Mouse (Mus musculus) MN1 (cell line): ENCODE measurements at regions not wholly inside any gene's neighbourhood (a gene's known extent, or its start where the extent isn't known, plus 50 kb on each side); places are given as distances from the start of the nearest gene placed in this dataset.
"Not testable (repeated sequence)": the region's sequence is repeated elsewhere in the genome, so short reads cannot be mapped to it uniquely, and the experiment has no call there.

Experiments
- DNase-seq: peaks from one replicate; pipeline ENCODE4 v3.0.0-alpha.2; 2016; ENCODE audit warnings: low spot score

GRCm38 (mm10) chr1:161728546-161729206 lies 59.6 kb downstream of the Fasl start:
- DNase-seq = no peak

DNA sequence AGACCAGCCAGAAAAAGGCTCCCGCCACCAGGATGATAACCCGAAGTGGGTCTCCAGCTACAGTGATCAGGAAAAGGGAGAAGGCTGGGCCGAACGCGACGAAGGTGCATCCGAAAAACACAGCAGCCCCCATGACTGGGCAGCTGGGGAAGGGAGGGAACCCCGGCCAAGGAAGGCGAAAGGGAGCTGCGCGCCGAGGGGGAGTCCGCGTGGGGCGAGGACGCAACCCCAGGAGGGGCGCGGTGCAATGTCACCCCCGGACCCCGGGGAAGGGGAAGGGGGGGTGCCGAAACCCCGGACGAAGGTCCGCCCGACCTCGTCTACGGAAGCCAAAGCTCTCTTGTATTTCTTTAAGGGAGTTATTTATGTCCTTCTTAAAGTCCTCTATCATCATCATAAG lies 60.9 kb downstream of the Fasl start:
- DNase-seq = not testable (repeated sequence)

DNA sequence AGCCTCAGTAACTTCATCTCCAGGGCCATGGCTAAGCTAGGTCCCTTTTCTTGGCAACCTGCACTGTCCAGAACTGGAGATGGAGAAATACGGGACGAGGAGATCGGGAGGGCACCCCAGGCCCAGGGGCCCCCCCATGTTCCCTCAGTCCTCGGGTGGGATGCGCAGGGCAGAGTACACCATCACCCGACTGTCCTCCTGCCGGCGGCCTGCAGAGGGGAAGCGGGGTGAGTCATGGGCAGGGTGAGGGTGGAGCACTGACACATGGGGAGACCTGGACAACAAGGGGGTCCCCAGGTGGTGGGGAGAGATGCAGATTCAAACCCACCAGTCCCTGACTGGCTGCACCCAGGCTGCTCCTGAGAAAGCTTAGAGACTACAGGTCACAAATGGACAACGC lies 62.2 kb downstream of the Fasl start:
- not testable (repeated sequence) for DNase-seq

- DNase-seq = no peak
Measured at GRCm38 (mm10) chr1:161719876-161720275, 68.4 kb downstream of the Fasl start.

DNA sequence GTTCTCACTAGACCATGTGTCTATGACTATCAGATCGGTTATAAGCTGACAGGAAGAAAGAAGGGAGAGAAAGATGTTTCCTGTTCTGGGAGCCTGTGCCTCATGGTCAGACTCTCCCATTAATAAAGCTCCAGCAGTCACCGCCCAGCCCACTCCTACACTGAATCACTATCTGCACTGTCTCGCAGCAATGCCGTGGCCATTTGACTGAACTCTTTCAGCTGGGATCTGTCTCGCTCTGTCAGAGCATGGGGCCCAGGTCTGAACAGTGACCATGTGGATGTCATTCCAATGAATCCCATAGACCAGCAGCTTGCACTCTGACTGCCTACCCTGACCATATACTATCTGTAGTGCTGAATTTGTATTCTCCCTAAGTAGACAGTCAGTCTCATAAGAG lies 70.0 kb downstream of the Fasl start:
- no peak for DNase-seq

- DNase-seq = no peak
Measured at GRCm38 (mm10) chr1:161712918-161713317, 75.4 kb downstream of the Fasl start.

DNA sequence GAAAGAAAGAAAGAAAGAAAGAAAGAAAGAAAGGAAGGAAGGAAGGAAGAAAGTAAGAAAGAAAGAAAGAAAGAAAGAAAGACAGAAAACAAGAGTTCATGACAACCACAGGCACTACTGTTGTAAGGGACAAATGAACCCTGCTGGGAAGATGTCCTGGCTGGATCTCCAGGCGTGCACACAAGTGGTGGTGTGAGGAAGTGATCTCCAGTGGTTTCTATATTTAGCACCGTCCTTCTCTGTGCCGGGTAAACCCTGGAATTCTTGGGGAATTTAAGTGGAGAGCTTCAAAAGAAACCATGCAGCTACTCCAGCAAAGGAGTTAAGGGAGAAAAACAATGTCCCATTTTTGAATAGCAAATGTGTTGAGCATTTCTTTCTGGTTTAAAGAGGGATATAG lies 76.0 kb downstream of the Fasl start:
- no peak for DNase-seq

GRCm38 (mm10) chr1:161707049-161707448 lies 81.2 kb downstream of the Fasl start:
- no peak for DNase-seq

DNA sequence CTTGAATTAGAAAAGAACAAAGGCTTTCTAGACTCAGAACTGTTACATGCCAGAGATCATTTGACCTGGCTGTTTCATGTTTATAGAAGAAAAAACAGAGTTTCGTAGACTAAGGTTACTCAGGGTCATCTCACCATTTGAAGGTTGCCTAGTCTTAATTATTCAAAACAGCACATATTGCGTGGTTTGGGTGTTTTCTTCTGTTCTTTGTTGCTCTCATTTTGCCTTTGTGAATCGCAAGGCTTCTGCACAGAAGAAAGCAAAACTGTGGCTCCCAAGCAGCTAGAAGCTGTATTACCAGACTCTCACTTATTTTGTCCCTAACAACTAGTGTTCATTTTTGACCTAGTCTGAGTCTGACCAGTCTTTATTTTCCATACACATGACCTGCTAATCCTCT lies 83.3 kb downstream of the Fasl start:
- no peak for DNase-seq

DNA sequence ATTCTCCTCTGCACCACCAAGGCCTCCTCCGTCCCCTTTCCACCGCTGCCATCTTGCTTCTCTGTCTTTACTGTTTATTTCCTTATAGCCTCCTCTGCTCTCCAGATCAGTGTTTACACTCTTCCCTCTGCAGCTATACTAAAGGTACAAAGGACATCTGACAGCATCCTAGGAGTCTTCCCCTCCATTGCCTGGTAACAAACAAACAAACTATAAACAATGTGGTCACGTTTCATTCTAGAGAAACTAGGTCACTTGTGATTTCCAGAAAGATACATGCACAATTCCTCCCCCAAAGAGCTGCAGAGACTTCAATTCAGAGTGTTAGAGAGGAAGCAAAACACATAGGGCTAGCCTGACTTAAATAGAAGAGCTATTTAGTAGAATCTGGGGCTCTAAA lies 83.8 kb downstream of the Fasl start:
- no peak for DNase-seq

- DNase-seq = no peak
Measured at GRCm38 (mm10) chr1:161695886-161696285, 92.4 kb downstream of the Fasl start.

- no peak for DNase-seq
Measured at GRCm38 (mm10) chr1:161693768-161694160, 94.5 kb downstream of the Fasl start.

GRCm38 (mm10) chr1:161692836-161693767 lies 95.2 kb downstream of the Fasl start:
- DNase-seq = no peak

GRCm38 (mm10) chr1:161688946-161689345 lies 99.3 kb downstream of the Fasl start:
- DNase-seq = no peak

- DNase-seq = peak; percentile 23
Measured at GRCm38 (mm10) chr1:161687548-161687947, 100.7 kb downstream of the Fasl start.

DNA sequence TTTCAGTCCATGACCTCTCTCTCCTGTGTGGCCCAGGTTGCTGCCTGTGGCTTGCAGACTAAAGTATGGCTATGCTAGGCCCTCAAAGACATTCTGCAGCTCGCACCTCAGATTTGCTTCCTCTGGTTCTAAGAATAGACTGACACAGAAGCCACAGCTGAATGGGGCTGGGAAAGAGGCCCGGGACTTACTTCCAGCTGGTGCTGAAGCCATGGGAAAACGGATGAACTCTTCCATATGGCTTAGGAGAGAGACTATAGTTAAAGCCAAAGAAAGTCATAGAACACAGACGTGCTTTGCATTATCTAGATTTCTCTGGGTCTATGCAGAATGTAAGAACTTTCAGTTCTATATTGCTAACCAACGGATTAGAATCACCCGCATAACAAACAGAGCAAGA lies 107.7 kb downstream of the Fasl start:
- no peak for DNase-seq

DNA sequence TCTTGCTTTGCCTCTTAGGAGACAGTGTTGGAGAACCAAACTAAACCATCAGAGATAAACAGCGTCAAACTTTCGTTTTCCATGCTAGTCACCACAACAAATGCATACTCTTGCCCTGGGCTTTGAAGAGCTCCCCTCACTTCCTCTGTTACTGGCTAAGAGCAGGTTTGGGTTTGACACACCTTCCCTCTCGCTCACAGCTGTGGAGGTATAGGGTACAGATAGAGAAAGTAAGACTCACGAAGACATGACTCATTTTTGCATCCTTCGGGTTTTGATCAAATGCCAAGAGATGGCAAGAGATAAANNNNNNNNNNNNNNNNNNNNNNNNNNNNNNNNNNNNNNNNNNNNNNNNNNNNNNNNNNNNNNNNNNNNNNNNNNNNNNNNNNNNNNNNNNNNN lies 117.4 kb downstream of the Fasl start:
- no peak for DNase-seq

DNA sequence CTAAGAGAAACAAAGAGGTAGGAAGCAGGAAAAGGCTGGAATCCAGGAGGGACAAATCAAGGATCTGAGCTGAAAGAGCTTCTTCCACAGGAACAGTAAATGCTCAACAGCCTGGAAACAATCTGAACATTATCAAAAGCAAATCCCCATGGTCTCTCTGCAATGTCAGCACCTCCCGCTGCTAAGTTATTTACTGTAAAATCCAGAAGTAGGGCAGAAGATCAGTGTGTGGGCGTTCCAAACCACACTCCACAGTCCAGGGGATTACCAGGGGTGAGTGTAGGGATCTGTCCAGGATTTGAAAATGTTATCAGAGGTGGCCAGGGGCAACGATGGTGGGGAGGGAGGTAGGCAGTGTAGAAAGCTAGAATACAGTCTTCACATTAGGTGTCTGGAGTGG lies 124.0 kb downstream of the Fasl start:
- DNase-seq = no peak

DNA sequence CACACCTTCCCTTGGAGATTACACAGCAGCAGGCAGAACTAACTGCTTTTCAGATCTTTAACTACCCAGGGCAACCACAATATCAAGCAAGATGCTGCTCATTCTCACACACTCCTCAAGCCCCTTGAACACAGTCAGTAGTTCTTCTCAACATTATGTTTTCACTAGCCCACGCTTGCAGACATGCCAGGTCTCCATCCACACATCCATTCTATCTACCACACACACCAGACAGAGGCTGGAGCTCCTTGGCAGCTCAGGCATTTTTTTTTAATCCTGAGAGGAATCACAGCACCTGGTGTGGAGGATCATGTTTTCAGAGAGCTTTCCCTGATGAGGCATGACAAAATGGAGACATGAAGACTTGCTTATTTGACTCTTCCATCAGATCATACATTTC lies 124.9 kb downstream of the Fasl start:
- no peak for DNase-seq

DNA sequence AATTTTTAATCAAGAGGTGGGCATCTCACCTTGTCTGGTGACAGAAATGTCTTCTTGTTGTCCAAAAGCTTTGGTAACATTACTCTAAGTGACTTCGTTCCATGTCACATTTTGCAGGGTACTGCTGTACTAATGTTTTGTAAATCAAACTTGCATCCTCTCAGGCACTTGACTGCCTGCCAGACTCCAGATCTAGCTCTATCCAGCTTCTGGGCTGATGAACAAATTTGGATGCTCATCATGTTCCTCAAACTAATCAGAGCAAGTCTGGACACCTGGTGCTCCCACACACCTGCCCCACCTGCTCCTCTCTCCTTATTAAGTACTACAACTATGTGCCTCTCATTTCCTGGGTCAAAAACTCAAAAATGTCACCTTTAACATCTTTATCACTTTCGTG lies 126.1 kb downstream of the Fasl start:
- no peak for DNase-seq

GRCm38 (mm10) chr1:161657511-161657910 lies 130.8 kb downstream of the Fasl start:
- no peak for DNase-seq

DNA sequence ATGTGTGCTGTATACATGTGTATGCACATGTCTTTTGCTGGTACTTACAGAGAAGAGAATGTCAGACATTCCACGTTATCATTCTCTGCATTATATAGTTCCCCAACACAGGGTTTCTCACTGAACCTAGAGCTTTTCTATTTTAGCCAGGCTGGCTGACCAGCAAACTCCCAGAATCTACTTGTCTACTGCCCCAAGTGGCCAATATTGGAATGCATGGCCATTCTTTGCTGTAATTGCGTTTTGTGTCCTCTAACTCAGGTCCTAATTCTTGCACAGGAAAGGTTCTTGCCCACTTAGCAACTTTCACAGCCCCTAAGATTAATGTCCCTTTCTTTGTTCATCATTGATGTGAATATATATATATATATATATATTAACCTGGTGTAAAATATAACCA lies 138.9 kb downstream of the Fasl start:
- no peak for DNase-seq

DNA sequence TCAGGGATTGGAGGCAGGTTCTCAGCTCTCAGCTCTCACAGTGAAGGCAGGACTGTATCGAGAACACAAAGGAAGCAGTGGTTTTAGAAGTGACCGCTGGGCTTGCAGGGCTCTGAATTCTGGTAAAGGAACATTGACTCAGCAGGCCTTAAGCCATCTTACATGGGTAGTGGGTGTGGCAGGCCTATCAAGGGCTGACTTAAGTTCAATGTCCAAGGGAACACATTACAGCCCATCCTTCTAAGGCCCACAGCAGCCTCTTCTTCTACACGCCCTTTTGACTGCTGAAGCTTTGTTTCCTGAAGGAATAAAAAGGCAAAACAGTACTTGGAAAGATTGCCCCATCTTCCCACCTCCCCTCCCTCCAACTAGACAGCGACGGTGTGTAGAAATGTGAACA lies 137.6 kb downstream of the Tnfsf18 start:
- DNase-seq = no peak

- no peak for DNase-seq
Measured at GRCm38 (mm10) chr1:161621291-161621690, 126.8 kb downstream of the Tnfsf18 start.
